Mouse (Mus musculus) hindbrain, embryonic 16.5 days (tissue): Measurements from ENCODE around the gene Slc25a22. TPM values are rescaled to one million over a fixed set of nuclear protein-coding genes. Genes with fewer than 3 reads are reported as not detected.

Source experiments
- ATAC-seq: fragments of 200-750 bp; cut with Nextera tagmentation; 2 replicates; pipeline ENCODE4 v1.8.0; 2017; ENCODE audit warnings: moderate TSS enrichment, moderate library complexity
- H3K27ac ChIP-seq: fragments of 300-500 bp; sonication (generic); 2 replicates; pipeline ENCODE4 v1.5.1; 2014; ENCODE audit warnings: low read depth, mild to moderate bottlenecking, control low read depth, low read length, moderate library complexity
- H3K27me3 ChIP-seq: fragments of 300-500 bp; sonication (generic); replicated peaks from 2 replicates; pipeline ENCODE4 v1.6.1; 2014; ENCODE audit warnings: low read length; ENCODE audit not compliant: control insufficient read depth, insufficient read depth
- H3K36me3 ChIP-seq: fragments of 300-500 bp; sonication (generic); 2 replicates; pipeline ENCODE4 v1.6.1; 2014; ENCODE audit warnings: mild to moderate bottlenecking, low read length, moderate library complexity, mixed read lengths; ENCODE audit not compliant: control insufficient read depth, insufficient read depth
- H3K4me1 ChIP-seq: fragments of 300-500 bp; sonication (generic); 2 replicates; pipeline ENCODE4 v1.6.1; 2014; ENCODE audit warnings: low read depth, low read length; ENCODE audit not compliant: control insufficient read depth, insufficient read depth
- H3K4me2 ChIP-seq: fragments of 300-500 bp; sonication (generic); 2 replicates; pipeline ENCODE4 v1.6.1; 2014; ENCODE audit warnings: mild to moderate bottlenecking, low read length, control low read depth, moderate library complexity
- H3K4me3 ChIP-seq: fragments of 300-500 bp; sonication (generic); 2 replicates; pipeline ENCODE4 v1.5.1; 2014; ENCODE audit warnings: mild to moderate bottlenecking, low read length, control low read depth, moderate library complexity
- H3K9ac ChIP-seq: fragments of 300-500 bp; sonication (generic); 2 replicates; pipeline ENCODE4 v1.6.1; 2014; ENCODE audit warnings: low read depth, mild to moderate bottlenecking, control low read depth, low read length, moderate library complexity
- H3K9me3 ChIP-seq: fragments of 300-500 bp; sonication (generic); 2 replicates; pipeline ENCODE4 v1.6.1; 2014; ENCODE audit warnings: mild to moderate bottlenecking, low read length, moderate library complexity; ENCODE audit not compliant: control insufficient read depth
- WGBS: fragments of 180-500 bp; shearing (Covaris S2); extraction: QIAGEN DNeasy Blood & Tissue Kit; methylation state at CpG from one replicate; pipeline ENCODE4 v1.1.7; 2014; 5-methylcytosine and 5-hydroxymethylcytosine counted together
- polyA plus RNA-seq: library from polyadenylated mRNA; unstranded; fragments of >200 nt; fragmentation: Nextera tagmentation; extraction: Ambion mirVana; gene quantifications from 2 replicates; pipeline ENCODE4 v1.2.1, GENCODE M21; 2015

The Slc25a22 gene
- polyA plus RNA-seq, 1 experiment from 2014 or later = 96.3 TPM

DNA sequence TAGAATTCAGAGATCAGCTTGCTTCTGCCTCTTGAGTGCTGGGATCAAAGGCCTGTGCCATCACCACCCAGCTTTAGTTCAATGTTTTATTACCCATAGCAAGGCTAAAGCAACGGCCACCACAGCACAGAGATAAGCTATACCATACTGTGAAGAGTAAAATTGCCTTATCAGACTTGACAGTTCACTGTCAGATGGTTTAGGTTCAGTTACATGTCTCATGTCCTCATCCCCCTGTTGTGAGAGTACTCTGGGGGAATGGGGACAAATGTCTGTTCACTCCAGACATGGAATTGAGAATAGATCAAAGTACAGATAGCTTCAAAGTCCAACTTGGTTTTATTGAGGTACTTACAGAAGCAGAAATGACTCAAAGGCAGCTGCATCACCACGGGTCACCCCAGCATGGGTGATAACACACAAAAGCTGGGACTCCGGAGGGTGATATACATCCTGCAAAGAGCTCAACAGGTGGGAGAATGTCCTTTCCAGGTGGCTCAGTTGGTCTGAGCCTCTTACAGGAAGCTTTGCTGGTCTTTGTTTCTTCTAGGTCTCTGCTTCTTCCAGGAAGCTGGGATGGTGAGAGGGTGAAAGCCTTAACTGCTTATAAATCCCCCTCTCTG is 49.1 kb downstream of the Slc25a22 start:
- Histone ChIP-seq H3K4me3 (no peak overlapping the region), H3K9me3 (no peaks in the 10 kb centered on the region), H3K4me1 (peaks cover 13% of the 10 kb centered on the region), H3K27me3 (no peaks in the 10 kb centered on the region), H3K9ac (no peak overlapping the region), H3K27ac (no peak overlapping the region), H3K36me3 (no peaks in the 10 kb centered on the region), H3K4me2 (no peak overlapping the region)
- WGBS = 53% methylated on average over 3 of the region's 3 CpGs
- no peak for ATAC-seq

DNA sequence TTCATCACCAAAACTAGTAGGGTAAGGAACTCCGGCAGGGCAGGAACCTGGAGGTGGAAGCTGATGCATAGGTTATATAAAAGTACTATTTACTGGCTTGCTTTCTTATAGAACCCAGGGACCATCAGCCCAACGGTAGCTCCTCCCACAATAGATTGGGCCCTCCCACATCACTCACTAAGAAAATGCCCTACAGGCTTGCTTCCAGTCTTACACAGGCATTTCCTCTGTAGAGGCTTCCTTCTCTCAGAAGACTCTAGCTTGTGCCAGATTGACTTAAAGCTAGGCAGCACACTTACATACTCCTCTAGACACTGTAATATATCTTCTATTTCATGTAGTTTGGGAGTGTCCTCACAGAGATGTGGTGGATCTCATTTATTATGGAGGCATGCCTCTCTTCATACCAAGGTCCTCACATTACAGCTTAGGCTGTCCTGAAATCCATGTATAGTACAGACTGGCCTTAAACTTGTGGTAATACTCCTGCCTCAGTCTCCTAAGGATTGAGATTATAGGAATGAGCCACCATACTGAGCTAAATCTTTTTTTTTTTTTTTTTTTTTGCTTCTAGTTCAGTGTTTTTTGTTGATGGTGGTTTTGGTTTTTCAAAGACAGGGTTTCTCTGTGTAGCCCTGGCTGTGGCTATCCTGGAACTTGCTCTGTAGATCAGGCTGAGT is 49.7 kb downstream of the Slc25a22 start:
- ATAC-seq = no peak

DNA sequence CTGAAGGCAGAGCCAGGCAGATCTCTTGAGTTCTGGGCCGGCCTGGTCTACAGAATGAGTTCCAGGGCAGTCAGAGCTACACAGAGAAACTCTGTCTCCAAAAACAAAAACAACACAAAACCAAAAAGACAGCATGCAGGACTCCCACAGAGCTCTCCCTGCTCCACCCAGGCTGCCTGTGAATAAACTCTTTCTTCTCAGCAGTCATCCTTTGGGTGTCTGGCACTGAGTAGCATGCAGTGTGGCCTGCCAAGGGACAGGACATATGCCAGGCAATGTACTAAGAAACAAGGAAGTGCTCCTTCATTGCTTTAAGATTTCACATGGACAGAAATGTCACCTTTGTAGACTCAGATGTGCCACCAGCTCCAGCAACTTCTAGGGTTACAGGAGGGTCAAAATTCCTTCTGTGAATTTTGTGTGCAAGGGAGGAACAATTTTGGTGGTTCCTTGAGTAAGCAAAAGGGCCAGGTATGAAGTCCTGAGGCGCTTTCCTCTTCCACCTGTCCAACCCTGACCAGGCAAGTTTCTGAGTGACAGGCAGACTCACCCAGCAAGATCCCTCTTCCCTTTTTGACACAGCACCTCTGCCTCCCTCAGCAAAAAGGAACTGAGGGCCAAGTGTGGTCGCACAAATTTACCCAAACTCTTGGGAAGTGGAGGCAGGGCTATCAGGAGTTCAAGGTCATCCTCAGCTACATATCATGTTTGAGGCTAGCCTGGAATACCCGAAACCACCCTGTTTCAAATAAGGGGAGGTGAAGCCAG is 56.4 kb downstream of the Slc25a22 start:
- ATAC-seq = no peak
- WGBS = 81% methylated on average over 4 of the region's 4 CpGs
- Histone ChIP-seq H3K36me3 (no peaks in the 10 kb centered on the region), H3K4me1 (no peaks in the 10 kb centered on the region), H3K9ac (no peak overlapping the region), H3K4me2 (no peak overlapping the region), H3K27me3 (no peaks in the 10 kb centered on the region), H3K9me3 (no peaks in the 10 kb centered on the region), H3K4me3 (no peak overlapping the region), H3K27ac (no peak overlapping the region)

More for the DNA sequence above, 49.7 kb downstream of the Slc25a22 start:
- no peaks in the 10 kb centered on the region for H3K9me3 ChIP-seq
- 51% methylated on average over 2 of the region's 2 CpGs for WGBS
- no peaks in the 10 kb centered on the region for H3K27me3 ChIP-seq
- no peak overlapping the region for H3K4me3 ChIP-seq
- no peaks in the 10 kb centered on the region for H3K36me3 ChIP-seq
- H3K4me1 ChIP-seq = peaks cover 10% of the 10 kb centered on the region
- no peak overlapping the region for H3K27ac ChIP-seq
- no peak overlapping the region for H3K4me2 ChIP-seq
- H3K9ac ChIP-seq = no peak overlapping the region

Other genes with a start within 250 kb of the Slc25a22 start
- gene Hras, start 243.9 kb downstream of the Slc25a22 start, polyA plus RNA-seq = 93.2 and 132 TPM in 2 replicates
- 10.1 and 10.4 TPM in 2 replicates for gene Lrrc56, start 243.7 kb downstream of the Slc25a22 start, polyA plus RNA-seq
- 0.35 and 0.89 TPM in 2 replicates for gene Lmntd2, start 223.8 kb downstream of the Slc25a22 start, polyA plus RNA-seq
- gene Rassf7, start 222.0 kb downstream of the Slc25a22 start, polyA plus RNA-seq = 22.8 and 25.9 TPM in 2 replicates
- gene Phrf1, start 209.1 kb downstream of the Slc25a22 start, polyA plus RNA-seq = 57.1 and 67.4 TPM in 2 replicates
- 1.8 and 2.0 TPM in 2 replicates for gene Irf7, start 171.4 kb downstream of the Slc25a22 start, polyA plus RNA-seq
- 0.29 TPM in 1 of 2 replicates, not detected in the other for gene Cdhr5, start 161.1 kb downstream of the Slc25a22 start, polyA plus RNA-seq
- gene Sct, start 158.8 kb downstream of the Slc25a22 start, polyA plus RNA-seq = 3.5 and 6.1 TPM in 2 replicates
- 0.64 and 1.00 TPM in 2 replicates for gene Drd4, start 145.9 kb downstream of the Slc25a22 start, polyA plus RNA-seq
- gene Deaf1, start 110.2 kb downstream of the Slc25a22 start, polyA plus RNA-seq = 202 and 206 TPM in 2 replicates
- 48.2 and 52.2 TPM in 2 replicates for gene Tmem80, start 110.2 kb downstream of the Slc25a22 start, polyA plus RNA-seq
- gene Eps8l2, start 99.0 kb downstream of the Slc25a22 start, polyA plus RNA-seq = 2.5 and 3.1 TPM in 2 replicates
- gene Taldo1, start 45.7 kb downstream of the Slc25a22 start, polyA plus RNA-seq = 276 and 284 TPM in 2 replicates
- gene Gatd1, start 23.8 kb downstream of the Slc25a22 start, polyA plus RNA-seq = 51.8 and 55.2 TPM in 2 replicates
- gene Cend1, start 8.4 kb downstream of the Slc25a22 start, polyA plus RNA-seq = 226 and 245 TPM in 2 replicates
- gene Pidd1, start 6.1 kb upstream of the Slc25a22 start, polyA plus RNA-seq = 2.8 and 4.5 TPM in 2 replicates
- gene Rplp2, start 9.5 kb upstream of the Slc25a22 start, polyA plus RNA-seq = 602 and 645 TPM in 2 replicates
- 20.0 and 20.9 TPM in 2 replicates for gene Pnpla2, start 17.3 kb upstream of the Slc25a22 start, polyA plus RNA-seq
- 7.9 and 10.8 TPM in 2 replicates for gene Cracr2b, start 23.2 kb upstream of the Slc25a22 start, polyA plus RNA-seq
- 23.0 and 24.7 TPM in 2 replicates for gene Cd151, start 29.5 kb upstream of the Slc25a22 start, polyA plus RNA-seq
- 72.4 and 75.8 TPM in 2 replicates for gene Polr2l, start 37.2 kb upstream of the Slc25a22 start, polyA plus RNA-seq
- 68.3 and 71.0 TPM in 2 replicates for gene Tspan4, start 37.3 kb upstream of the Slc25a22 start, polyA plus RNA-seq
- 54.4 and 56.7 TPM in 2 replicates for gene Chid1, start 102.0 kb upstream of the Slc25a22 start, polyA plus RNA-seq
- 118 and 136 TPM in 2 replicates for gene Ap2a2, start 124.3 kb upstream of the Slc25a22 start, polyA plus RNA-seq
- 0.19 and 0.29 TPM in 2 replicates for gene Muc6, start 217.4 kb upstream of the Slc25a22 start, polyA plus RNA-seq